Mouse (Mus musculus): ENCODE measurements around the gene Card11. TPM values are rescaled to one million over a fixed set of nuclear protein-coding genes. Genes with fewer than 3 reads are reported as not detected.

Gene Card11
- polyA plus RNA-seq, 1 experiment from 2014 or later = 0.42 TPM

GRCm38 (mm10) chr5:141024435-141024834 lies 24.1 kb upstream of the Card11 start:
- ATAC-seq (ENCODE audit: low FRiP score, low read depth) = no peak
- Histone ChIP-seq H3K4me1 (no peaks in the 10 kb centered on the region), H3K4me3 (no peak overlapping the region), H3K4me2 (replicated peaks) (no peak overlapping the region), H3K27ac (no peak overlapping the region), H3K36me3 (no peaks in the 10 kb centered on the region), H3K9me3 (peaks cover 20% of the 10 kb centered on the region; the same call in 1 of the 2 replicates), H3K27me3 (no peaks in the 10 kb centered on the region), H3K9ac (no peak overlapping the region)
- WGBS = 62% methylated on average over 5 of the region's 5 CpGs

- Histone ChIP-seq H3K4me3 (no peak overlapping the region), H3K4me2 (replicated peaks) (no peak overlapping the region)
Observed at GRCm38 (mm10) chr5:141017927-141018700, 17.7 kb upstream of the Card11 start.

GRCm38 (mm10) chr5:141016082-141016481 lies 15.7 kb upstream of the Card11 start:
- H3K4me3 ChIP-seq = no peak overlapping the region
- 69% methylated on average over 1 of the region's 1 CpGs for WGBS
- H3K9ac ChIP-seq = no peak overlapping the region
- H3K27me3 ChIP-seq = no peaks in the 10 kb centered on the region
- no peaks in the 10 kb centered on the region; the same call in 1 of the 2 replicates for H3K9me3 ChIP-seq
- peaks cover 34% of the 10 kb centered on the region for H3K4me1 ChIP-seq
- no peak overlapping the region for H3K4me2 ChIP-seq (replicated peaks)
- no peak for ATAC-seq (ENCODE audit: low FRiP score, low read depth)
- no peaks in the 10 kb centered on the region for H3K36me3 ChIP-seq
- no peak overlapping the region for H3K27ac ChIP-seq

More at GRCm38 (mm10) chr5:141017927-141018700, 17.7 kb upstream of the Card11 start:
- Histone ChIP-seq H3K27me3 (no peaks in the 10 kb centered on the region), H3K36me3 (no peaks in the 10 kb centered on the region), H3K9me3 (peaks cover 16% of the 10 kb centered on the region; the same call in 1 of the 2 replicates), H3K4me1 (peaks cover 19% of the 10 kb centered on the region), H3K9ac (no peak overlapping the region), H3K27ac (no peak overlapping the region)
- WGBS = 92% methylated on average over 1 of the region's 2 CpGs
- ATAC-seq (ENCODE audit: low FRiP score, low read depth) = no peak

GRCm38 (mm10) chr5:141014216-141014615 lies 13.8 kb upstream of the Card11 start:
- no peaks in the 10 kb centered on the region for H3K27me3 ChIP-seq
- H3K4me3 ChIP-seq = no peak overlapping the region
- peaks cover 5% of the 10 kb centered on the region for H3K9me3 ChIP-seq
- ATAC-seq (ENCODE audit: low FRiP score, low read depth) = no peak
- 90% methylated on average over 6 of the region's 6 CpGs for whole genome bisulfite sequencing
- H3K4me2 ChIP-seq (replicated peaks) = no peak overlapping the region
- H3K27ac ChIP-seq = peak overlapping the region; percentile 52; the same call in 1 of the 2 replicates
- no peaks in the 10 kb centered on the region for H3K36me3 ChIP-seq
- H3K9ac ChIP-seq = no peak overlapping the region
- peaks cover 34% of the 10 kb centered on the region for H3K4me1 ChIP-seq

- Histone ChIP-seq H3K9ac (no peak overlapping the region), H3K27ac (peak overlapping the region; percentile 52; the same call in 1 of the 2 replicates), H3K4me1 (peaks cover 32% of the 10 kb centered on the region), H3K4me3 (peak overlapping the region; percentile 23), H3K4me2 (replicated peaks) (peak overlapping the region; percentile 55), H3K27me3 (no peaks in the 10 kb centered on the region), H3K9me3 (peaks cover 5% of the 10 kb centered on the region), H3K36me3 (no peaks in the 10 kb centered on the region)
- whole genome bisulfite sequencing = 21% methylated on average over 9 of the region's 9 CpGs
- peak; percentile 93 for ATAC-seq (ENCODE audit: low FRiP score, low read depth)
Observed at GRCm38 (mm10) chr5:141013465-141013864, 13.1 kb upstream of the Card11 start.

GRCm38 (mm10) chr5:141005491-141005890 lies 5.1 kb upstream of the Card11 start:
- 64% methylated on average over 5 of the region's 5 CpGs for WGBS
- H3K36me3 ChIP-seq = no peaks in the 10 kb centered on the region
- H3K9ac ChIP-seq = no peak overlapping the region
- ATAC-seq (ENCODE audit: low FRiP score, low read depth) = no peak
- H3K4me3 ChIP-seq = no peak overlapping the region
- H3K9me3 ChIP-seq = peaks cover 5% of the 10 kb centered on the region; the same call in 1 of the 2 replicates
- H3K27ac ChIP-seq = no peak overlapping the region
- no peak overlapping the region for H3K4me2 ChIP-seq (replicated peaks)
- no peaks in the 10 kb centered on the region for H3K27me3 ChIP-seq
- no peaks in the 10 kb centered on the region for H3K4me1 ChIP-seq

GRCm38 (mm10) chr5:141004078-141004763 lies 3.8 kb upstream of the Card11 start:
- Histone ChIP-seq H3K4me3 (no peak overlapping the region), H3K4me1 (no peaks in the 10 kb centered on the region; the same call in 1 of the 2 replicates), H3K4me2 (replicated peaks) (no peak overlapping the region), H3K27me3 (no peaks in the 10 kb centered on the region), H3K9ac (no peak overlapping the region), H3K9me3 (0 out of 2 replicates have a peak, but pooled peaks cover under 1% of the 10 kb centered on the region), H3K27ac (no peak overlapping the region), H3K36me3 (no peaks in the 10 kb centered on the region)
- WGBS = 85% methylated on average over 3 of the region's 3 CpGs
- ATAC-seq (ENCODE audit: low FRiP score, low read depth) = no peak

- Histone ChIP-seq H3K4me3 (no peak overlapping the region), H3K9ac (no peak overlapping the region), H3K27me3 (no peaks in the 10 kb centered on the region), H3K36me3 (no peaks in the 10 kb centered on the region), H3K4me2 (replicated peaks) (no peak overlapping the region), H3K4me1 (no peaks in the 10 kb centered on the region; the same call in 1 of the 2 replicates), H3K9me3 (no peaks in the 10 kb centered on the region), H3K27ac (no peak overlapping the region)
- 75% methylated on average over 7 of the region's 7 CpGs for WGBS
- ATAC-seq (ENCODE audit: low FRiP score, low read depth) = no peak
Observed at GRCm38 (mm10) chr5:140999178-140999672, 1.2 kb downstream of the Card11 start.

GRCm38 (mm10) chr5:140997767-140998166 lies 2.6 kb downstream of the Card11 start:
- Histone ChIP-seq H3K27me3 (no peaks in the 10 kb centered on the region), H3K4me1 (no peaks in the 10 kb centered on the region; the same call in 1 of the 2 replicates), H3K36me3 (no peaks in the 10 kb centered on the region), H3K9me3 (no peaks in the 10 kb centered on the region), H3K4me2 (replicated peaks) (no peak overlapping the region), H3K27ac (no peak overlapping the region), H3K4me3 (no peak overlapping the region), H3K9ac (no peak overlapping the region)
- ATAC-seq (ENCODE audit: low FRiP score, low read depth) = no peak
- 83% methylated on average over 4 of the region's 4 CpGs for WGBS

GRCm38 (mm10) chr5:140992093-140993070 lies 8.0 kb downstream of the Card11 start:
- Histone ChIP-seq H3K27me3 (no peaks in the 10 kb centered on the region), H3K4me2 (replicated peaks) (no peak overlapping the region), H3K36me3 (no peaks in the 10 kb centered on the region), H3K4me3 (no peak overlapping the region), H3K9me3 (no peaks in the 10 kb centered on the region), H3K4me1 (no peaks in the 10 kb centered on the region; the same call in 1 of the 2 replicates), H3K9ac (no peak overlapping the region), H3K27ac (no peak overlapping the region)
- WGBS = 69% methylated on average over 11 of the region's 11 CpGs
- ATAC-seq (ENCODE audit: low FRiP score, low read depth) = no peak

GRCm38 (mm10) chr5:140985311-140986050 lies 14.9 kb downstream of the Card11 start:
- Histone ChIP-seq H3K4me2 (replicated peaks) (no peak overlapping the region), H3K27me3 (no peaks in the 10 kb centered on the region), H3K9ac (no peak overlapping the region), H3K27ac (no peak overlapping the region), H3K36me3 (no peaks in the 10 kb centered on the region), H3K9me3 (no peaks in the 10 kb centered on the region), H3K4me3 (no peak overlapping the region), H3K4me1 (peaks cover 4% of the 10 kb centered on the region; the same call in 1 of the 2 replicates)
- ATAC-seq (ENCODE audit: low FRiP score, low read depth) = no peak
- WGBS = 91% methylated on average over 9 of the region's 9 CpGs

Data from limb, embryonic 13.5 days (tissue).